Mouse (Mus musculus) forebrain, embryonic 15.5 days (tissue): ENCODE measurements at regions not wholly inside any gene's neighbourhood (a gene's known extent, or its start where the extent isn't known, plus 50 kb on each side); places are given as distances from the start of the nearest gene placed in this dataset.

Experiments used
- ATAC-seq: fragments of 200-750 bp; cut with Nextera tagmentation; replicated peaks from 2 replicates; pipeline ENCODE4 v1.8.0; 2017; ENCODE audit warnings: mild to moderate bottlenecking, moderate TSS enrichment, moderate library complexity
- H3K27ac ChIP-seq: fragments of 300-500 bp; sonication (generic); replicated peaks from 2 replicates; pipeline ENCODE4 v1.5.1; 2015; ENCODE audit warnings: mild to moderate bottlenecking, inconsistent platforms
- H3K27me3 ChIP-seq: fragments of 300-500 bp; sonication (generic); 2 replicates; pipeline ENCODE4 v1.6.1; 2015; ENCODE audit warnings: inconsistent platforms
- H3K36me3 ChIP-seq: fragments of 300-500 bp; sonication (generic); 2 replicates; pipeline ENCODE4 v1.6.1; 2015; ENCODE audit warnings: mild to moderate bottlenecking, inconsistent platforms
- H3K4me1 ChIP-seq: fragments of 300-500 bp; sonication (generic); 2 replicates; pipeline ENCODE4 v1.6.1; 2015; ENCODE audit warnings: inconsistent platforms
- H3K4me2 ChIP-seq: fragments of 300-500 bp; sonication (generic); replicated peaks from 2 replicates; pipeline ENCODE4 v1.6.1; 2015; ENCODE audit warnings: mild to moderate bottlenecking, inconsistent platforms
- H3K4me3 ChIP-seq: fragments of 300-500 bp; sonication (generic); 2 replicates; pipeline ENCODE4 v1.5.1; 2015; ENCODE audit warnings: mild to moderate bottlenecking, inconsistent platforms
- H3K9ac ChIP-seq: fragments of 300-500 bp; sonication (generic); replicated peaks from 2 replicates; pipeline ENCODE4 v1.6.1; 2015; ENCODE audit warnings: mild to moderate bottlenecking, inconsistent platforms
- H3K9me3 ChIP-seq: fragments of 300-500 bp; sonication (generic); 2 replicates; pipeline ENCODE4 v1.6.1; 2016; ENCODE audit warnings: inconsistent platforms
- WGBS: fragments of 180-500 bp; shearing (Covaris S2); methylation state at CpG from one replicate; pipeline ENCODE4 v1.1.7; 2015; ENCODE audit warnings: mixed read lengths; 5-methylcytosine and 5-hydroxymethylcytosine counted together

- Histone ChIP-seq H3K9ac (no peak overlapping the region), H3K27me3 (no peaks in the 10 kb centered on the region), H3K9me3 (0 out of 2 replicates have a peak, but pooled peaks cover 5% of the 10 kb centered on the region), H3K4me1 (peaks cover 5% of the 10 kb centered on the region; the same call in 1 of the 2 replicates), H3K4me3 (no peak overlapping the region), H3K27ac (no peak overlapping the region), H3K4me2 (no peak overlapping the region), H3K36me3 (no peaks in the 10 kb centered on the region)
- 78% methylated on average over 3 of the region's 3 CpGs for WGBS
- ATAC-seq: no peak
Measured at GRCm38 (mm10) chr7:75923951-75924467, 75.9 kb downstream of the Klhl25 start.

GRCm38 (mm10) chr7:75927537-75927936, 79.4 kb downstream of the Klhl25 start:
- H3K27me3 ChIP-seq: no peaks in the 10 kb centered on the region
- H3K4me3 ChIP-seq: no peak overlapping the region
- 0 out of 2 replicates have a peak, but pooled peaks cover 7% of the 10 kb centered on the region for H3K9me3 ChIP-seq
- H3K4me1 ChIP-seq: peaks cover 5% of the 10 kb centered on the region; the same call in 1 of the 2 replicates
- ATAC-seq: peak; percentile 92
- H3K9ac ChIP-seq: no peak overlapping the region
- no peak overlapping the region for H3K27ac ChIP-seq
- WGBS: 28% methylated on average over 4 of the region's 4 CpGs
- no peaks in the 10 kb centered on the region for H3K36me3 ChIP-seq
- no peak overlapping the region for H3K4me2 ChIP-seq

- ATAC-seq: no peak
- WGBS: 34% methylated on average over 3 of the region's 3 CpGs
Measured at GRCm38 (mm10) chr7:75943844-75944243, 95.7 kb downstream of the Klhl25 start.

GRCm38 (mm10) chr7:75955671-75956070, 107.6 kb downstream of the Klhl25 start:
- Histone ChIP-seq H3K27me3 (no peaks in the 10 kb centered on the region), H3K4me2 (no peak overlapping the region), H3K4me3 (no peak overlapping the region), H3K4me1 (peaks cover 13% of the 10 kb centered on the region), H3K9me3 (no peaks in the 10 kb centered on the region), H3K27ac (no peak overlapping the region), H3K36me3 (no peaks in the 10 kb centered on the region), H3K9ac (no peak overlapping the region)
- no peak for ATAC-seq
- 62% methylated on average over 9 of the region's 9 CpGs for WGBS

More at GRCm38 (mm10) chr7:75943844-75944243, 95.7 kb downstream of the Klhl25 start:
- no peaks in the 10 kb centered on the region for H3K9me3 ChIP-seq
- H3K36me3 ChIP-seq: no peaks in the 10 kb centered on the region
- H3K4me1 ChIP-seq: no peaks in the 10 kb centered on the region
- H3K27me3 ChIP-seq: no peaks in the 10 kb centered on the region
- no peak overlapping the region for H3K4me3 ChIP-seq
- no peak overlapping the region for H3K27ac ChIP-seq
- no peak overlapping the region for H3K4me2 ChIP-seq
- H3K9ac ChIP-seq: no peak overlapping the region

GRCm38 (mm10) chr7:75957366-75957765, 109.3 kb downstream of the Klhl25 start:
- H3K27me3 ChIP-seq: no peaks in the 10 kb centered on the region
- H3K36me3 ChIP-seq: no peaks in the 10 kb centered on the region
- H3K4me2 ChIP-seq: no peak overlapping the region
- H3K4me3 ChIP-seq: no peak overlapping the region
- ATAC-seq: no peak
- H3K4me1 ChIP-seq: peaks cover 13% of the 10 kb centered on the region
- H3K27ac ChIP-seq: no peak overlapping the region
- no peak overlapping the region for H3K9ac ChIP-seq
- 92% methylated on average over 5 of the region's 5 CpGs for WGBS
- H3K9me3 ChIP-seq: no peaks in the 10 kb centered on the region

GRCm38 (mm10) chr7:75959903-75960620, 112.0 kb downstream of the Klhl25 start:
- Histone ChIP-seq H3K9ac (no peak overlapping the region), H3K9me3 (no peaks in the 10 kb centered on the region), H3K4me2 (no peak overlapping the region), H3K36me3 (no peaks in the 10 kb centered on the region), H3K27ac (peak overlapping the region; percentile 51), H3K4me3 (no peak overlapping the region), H3K4me1 (peaks cover 13% of the 10 kb centered on the region), H3K27me3 (no peaks in the 10 kb centered on the region)
- WGBS: 69% methylated on average over 14 of the region's 14 CpGs
- 0 out of 2 replicates have a peak, but pooled peaks have one; percentile 48 for ATAC-seq

- Histone ChIP-seq H3K9me3 (no peaks in the 10 kb centered on the region), H3K4me2 (no peak overlapping the region), H3K27me3 (no peaks in the 10 kb centered on the region), H3K4me1 (no peaks in the 10 kb centered on the region), H3K9ac (no peak overlapping the region), H3K4me3 (no peak overlapping the region), H3K27ac (no peak overlapping the region), H3K36me3 (no peaks in the 10 kb centered on the region)
- 91% methylated on average over 5 of the region's 5 CpGs for WGBS
- ATAC-seq: no peak
Measured at GRCm38 (mm10) chr7:75968177-75968576, 120.1 kb downstream of the Klhl25 start.

GRCm38 (mm10) chr7:75970914-75971313, 122.8 kb downstream of the Klhl25 start:
- no peaks in the 10 kb centered on the region for H3K4me1 ChIP-seq
- no peak overlapping the region; the same call in 1 of the 2 replicates for H3K27ac ChIP-seq
- H3K4me2 ChIP-seq: no peak overlapping the region
- ATAC-seq: no peak
- 41% methylated on average over 7 of the region's 7 CpGs for WGBS
- H3K4me3 ChIP-seq: no peak overlapping the region
- no peaks in the 10 kb centered on the region for H3K9me3 ChIP-seq
- no peaks in the 10 kb centered on the region for H3K36me3 ChIP-seq
- H3K9ac ChIP-seq: no peak overlapping the region
- H3K27me3 ChIP-seq: no peaks in the 10 kb centered on the region

GRCm38 (mm10) chr7:75971706-75972105, 123.6 kb downstream of the Klhl25 start:
- H3K4me2 ChIP-seq: no peak overlapping the region
- H3K9ac ChIP-seq: no peak overlapping the region
- no peaks in the 10 kb centered on the region for H3K4me1 ChIP-seq
- no peak overlapping the region for H3K27ac ChIP-seq
- no peaks in the 10 kb centered on the region for H3K36me3 ChIP-seq
- no peak overlapping the region for H3K4me3 ChIP-seq
- WGBS: 98% methylated on average over 3 of the region's 3 CpGs
- H3K9me3 ChIP-seq: no peaks in the 10 kb centered on the region
- no peaks in the 10 kb centered on the region for H3K27me3 ChIP-seq
- no peak for ATAC-seq

GRCm38 (mm10) chr7:75981560-75981959, 133.4 kb downstream of the Klhl25 start:
- Histone ChIP-seq H3K36me3 (no peaks in the 10 kb centered on the region), H3K4me2 (no peak overlapping the region), H3K9me3 (no peaks in the 10 kb centered on the region), H3K9ac (no peak overlapping the region), H3K27me3 (no peaks in the 10 kb centered on the region), H3K27ac (peak overlapping the region; percentile 79), H3K4me1 (peaks cover 17% of the 10 kb centered on the region), H3K4me3 (no peak overlapping the region)
- 88% methylated on average over 5 of the region's 5 CpGs for WGBS
- no peak for ATAC-seq

GRCm38 (mm10) chr7:75983029-75983808, 135.1 kb downstream of the Klhl25 start:
- WGBS: 2% methylated on average over 23 of the region's 23 CpGs
- Histone ChIP-seq H3K9ac (0 out of 2 replicates have a peak overlapping the region, but pooled peaks have one; percentile 6), H3K27me3 (no peaks in the 10 kb centered on the region)

GRCm38 (mm10) chr7:75983809-75984171, 135.7 kb downstream of the Klhl25 start:
- no peaks in the 10 kb centered on the region for H3K9me3 ChIP-seq
- peak overlapping the region; percentile 8; the same call in 1 of the 2 replicates for H3K4me3 ChIP-seq
- peaks cover 17% of the 10 kb centered on the region for H3K4me1 ChIP-seq
- H3K27me3 ChIP-seq: no peaks in the 10 kb centered on the region
- no peak for ATAC-seq
- H3K27ac ChIP-seq: peak overlapping the region; percentile 79
- peak overlapping the region; percentile 31 for H3K4me2 ChIP-seq
- H3K36me3 ChIP-seq: no peaks in the 10 kb centered on the region
- H3K9ac ChIP-seq: 0 out of 2 replicates have a peak overlapping the region, but pooled peaks have one; percentile 6
- WGBS: 11% methylated on average over 7 of the region's 7 CpGs

More at GRCm38 (mm10) chr7:75983029-75983808, 135.1 kb downstream of the Klhl25 start:
- peak; percentile 96 for ATAC-seq
- Histone ChIP-seq H3K4me1 (peaks cover 17% of the 10 kb centered on the region), H3K4me3 (peak overlapping the region; percentile 8; the same call in 1 of the 2 replicates), H3K27ac (peak overlapping the region; percentile 79), H3K4me2 (peak overlapping the region; percentile 31), H3K36me3 (no peaks in the 10 kb centered on the region), H3K9me3 (no peaks in the 10 kb centered on the region)
